Mouse (Mus musculus): Measurements from ENCODE around the gene Slc17a4. TPM values are rescaled to one million over a fixed set of nuclear protein-coding genes. Genes with fewer than 3 reads are reported as not detected.

The Slc17a4 gene
- total and polyA plus RNA-seq, 3 experiments = 0.54 TPM; not detected in 2

GRCm38 (mm10) chr13:23946254-23946653 lies 31.4 kb upstream of the Slc17a4 start:
- Histone ChIP-seq H3K9me3 (replicated peaks; ENCODE audit: insufficient read depth, low read length) (no peaks in the 10 kb centered on the region), H3K9ac (ENCODE audit: control insufficient read depth, low read depth, low read length, poor library complexity, severe bottlenecking) (no peak overlapping the region), H3K27me3 (ENCODE audit: control insufficient read depth in 1 of 2, insufficient read depth in 2 of 2, low read length in 2 of 2) (peaks cover 6 to 8% of the 10 kb centered on the region in 2 experiments; a peak in 3 of 4 replicates), H3K4me1 (ENCODE audit: control insufficient read depth in 1 of 2, insufficient read depth in 2 of 2, low read length in 2 of 2) (no peaks in the 10 kb centered on the region), H3K4me3 (ENCODE audit: control insufficient read depth in 1 of 2, insufficient read depth in 1 of 2, low read depth in 2 of 2, low read length in 2 of 2) (no peak overlapping the region), H3K27ac (ENCODE audit: control insufficient read depth, low read depth, low read length) (no peak overlapping the region), H3K79me2 (ENCODE audit: control insufficient read depth, insufficient read depth, low read length, poor library complexity) (no peaks in the 10 kb centered on the region), H3K36me3 (ENCODE audit: control insufficient read depth in 1 of 2, insufficient read depth in 2 of 2, low read length in 2 of 2) (no peaks in the 10 kb centered on the region)
- DNase-seq (ENCODE audit: low read depth, low spot score) = no peak
- TF ChIP-seq NELFE (IDR thresholded peaks at IDR 0.05; ENCODE audit: low read depth, low read length) = no peak
- no peak for TF ChIP-seq TBP (IDR thresholded peaks at IDR 0.05; ENCODE audit: low read depth, low read length)
- TF ChIP-seq MAX (IDR thresholded peaks at IDR 0.05; ENCODE audit: low read length) = no peak
- TF ChIP-seq EP300 (IDR thresholded peaks at IDR 0.05; ENCODE audit: low read depth in 1 of 2, low read length in 2 of 2) = no peak
- TF ChIP-seq TAL1 (IDR thresholded peaks at IDR 0.05; ENCODE audit: low read length) = no peak
- no peak for TF ChIP-seq CTCF (IDR thresholded peaks at IDR 0.05 in 2 of 3, conservative IDR thresholded peaks at IDR 0.05 in 1 of 3; ENCODE audit: control insufficient read depth in 1 of 3, insufficient read depth in 1 of 3, low read depth in 2 of 3, low read length in 3 of 3, poor library complexity in 1 of 3, severe bottlenecking in 1 of 3)
- TF ChIP-seq E2F4 (IDR thresholded peaks at IDR 0.05; ENCODE audit: borderline replicate concordance, low read depth, low read length) = no peak
- TF ChIP-seq GATA1 (IDR thresholded peaks at IDR 0.05; ENCODE audit: low read depth, low read length) = no peak
- no peak for TF ChIP-seq MAZ (IDR thresholded peaks at IDR 0.05; ENCODE audit: low read depth, low read length)
- TF ChIP-seq ETS1 (IDR thresholded peaks at IDR 0.05; ENCODE audit: low read depth, low read length) = no peak
- no peak for TF ChIP-seq NRF1 (IDR thresholded peaks at IDR 0.05; ENCODE audit: insufficient read depth, low read depth, low read length, poor library complexity, severe bottlenecking)
- no peak for TF ChIP-seq JUND (IDR thresholded peaks at IDR 0.05; ENCODE audit: low read depth, low read length)
- no peak for TF ChIP-seq SIN3A (IDR thresholded peaks at IDR 0.05; ENCODE audit: low read length)
- TF ChIP-seq ZMIZ1 (IDR thresholded peaks at IDR 0.05; ENCODE audit: low read depth, low read length) = no peak
- no peak for TF ChIP-seq TCF12 (IDR thresholded peaks at IDR 0.05; ENCODE audit: low read depth, low read length)
- no peak for TF ChIP-seq RCOR1 (IDR thresholded peaks at IDR 0.05; ENCODE audit: low read depth, low read length)

GRCm38 (mm10) chr13:23942861-23943260 lies 28.1 kb upstream of the Slc17a4 start:
- DNase-seq (ENCODE audit: low read depth, low spot score) = peak; percentile 5
- Histone ChIP-seq H3K9ac (ENCODE audit: control insufficient read depth, low read depth, low read length, poor library complexity, severe bottlenecking) (no peak overlapping the region), H3K36me3 (ENCODE audit: control insufficient read depth in 1 of 2, insufficient read depth in 2 of 2, low read length in 2 of 2) (no peaks in the 10 kb centered on the region)

More at GRCm38 (mm10) chr13:23942861-23943260, 28.1 kb upstream of the Slc17a4 start:
- H3K79me2 ChIP-seq (ENCODE audit: control insufficient read depth, insufficient read depth, low read length, poor library complexity) = no peaks in the 10 kb centered on the region
- H3K4me1 ChIP-seq (ENCODE audit: control insufficient read depth in 1 of 2, insufficient read depth in 2 of 2, low read length in 2 of 2) = no peaks in the 10 kb centered on the region
- H3K4me3 ChIP-seq (ENCODE audit: control insufficient read depth in 1 of 2, insufficient read depth in 1 of 2, low read depth in 2 of 2, low read length in 2 of 2) = no peak overlapping the region
- peaks cover 6 to 7% of the 10 kb centered on the region in 2 experiments; a peak in 3 of 4 replicates for H3K27me3 ChIP-seq (ENCODE audit: control insufficient read depth in 1 of 2, insufficient read depth in 2 of 2, low read length in 2 of 2)
- H3K27ac ChIP-seq (ENCODE audit: control insufficient read depth, low read depth, low read length) = no peak overlapping the region
- TF ChIP-seq UBTF (IDR thresholded peaks at IDR 0.05; ENCODE audit: borderline replicate concordance, insufficient read depth, low read depth, low read length) = no peak
- peak; percentile 8 for TF ChIP-seq RAD21 (IDR thresholded peaks at IDR 0.05; ENCODE audit: low read depth, low read length)
- TF ChIP-seq CTCF (IDR thresholded peaks at IDR 0.05 in 2 of 3, conservative IDR thresholded peaks at IDR 0.05 in 1 of 3; ENCODE audit: control insufficient read depth in 1 of 3, insufficient read depth in 1 of 3, low read depth in 2 of 3, low read length in 3 of 3, poor library complexity in 1 of 3, severe bottlenecking in 1 of 3) = peak in 1 of 3 experiments; percentile 16; a peak in 1 of 6 replicates
- TF ChIP-seq TBP (IDR thresholded peaks at IDR 0.05; ENCODE audit: low read depth, low read length) = no peak
- H3K9me3 ChIP-seq (replicated peaks; ENCODE audit: insufficient read depth, low read length) = no peaks in the 10 kb centered on the region

Measured in MEL (cell line).